Mouse (Mus musculus) ovary, postnatal 36 days (tissue): ENCODE results near the gene Grk3.

ENCODE experiments used
- DNase-seq: peaks from one replicate; pipeline ENCODE4 v3.0.0; 2022; ENCODE audit warnings: low spot score, mixed read lengths

Grk3 gene

GRCm38 (mm10) chr5:112868620-112869019 is 147.0 kb downstream of the Grk3 start:
- DNase-seq: no peak

GRCm38 (mm10) chr5:112864719-112865367 is 150.7 kb downstream of the Grk3 start:
- peak; percentile 37 for DNase-seq
